Mouse (Mus musculus) bone marrow macrophage, adult 2 months (primary cell): ENCODE measurements at regions not wholly inside any gene's neighbourhood (a gene's known extent, or its start where the extent isn't known, plus 50 kb on each side); places are given as distances from the start of the nearest gene placed in this dataset.

Experiments
- CTCF ChIP-seq: IDR thresholded peaks from 2 replicates; pipeline ENCODE4 v1.5.1; 2012; ENCODE audit warnings: low read depth, mild to moderate bottlenecking, low read length, moderate library complexity
- POLR2A ChIP-seq: IDR thresholded peaks from 2 replicates; pipeline ENCODE4 v1.6.1; 2012; ENCODE audit warnings: mild to moderate bottlenecking, low read depth, low read length, borderline replicate concordance

- no peak for TF ChIP-seq POLR2A
- TF ChIP-seq CTCF, result no peak
Observed at GRCm38 (mm10) chr16:24142915-24143541, 154.4 kb upstream of the Bcl6 start.
